Mouse (Mus musculus) embryonic facial prominence, embryonic 11.5 days (tissue): ENCODE measurements around the gene Plin2. TPM values are rescaled to one million over a fixed set of nuclear protein-coding genes. Genes with fewer than 3 reads are reported as not detected.

Experiments used
- ATAC-seq: fragments of 200-750 bp; cut with Nextera tagmentation; replicated peaks from 2 replicates; pipeline ENCODE4 v1.8.0; 2017; ENCODE audit warnings: low read depth; ENCODE audit not compliant: insufficient number of reproducible peaks, low FRiP score, low TSS enrichment
- DNase-seq: peaks from one replicate; pipeline ENCODE4 v3.0.0-alpha.2; 2015; ENCODE audit warnings: low spot score
- H3K27ac ChIP-seq: fragments of 300-500 bp; sonication (generic); replicated peaks from 2 replicates; pipeline ENCODE4 v1.5.1; 2014; ENCODE audit warnings: mild to moderate bottlenecking, low read depth, low read length, control low read depth
- H3K27me3 ChIP-seq: fragments of 300-500 bp; sonication (generic); 2 replicates; pipeline ENCODE4 v1.6.1; 2014; ENCODE audit warnings: mild to moderate bottlenecking, low read length, moderate library complexity, mixed read lengths; ENCODE audit not compliant: control insufficient read depth, insufficient read depth
- H3K36me3 ChIP-seq: fragments of 300-500 bp; sonication (generic); replicated peaks from 2 replicates; pipeline ENCODE4 v1.6.1; 2014; ENCODE audit warnings: low read depth, mild to moderate bottlenecking, low read length, moderate library complexity, mixed read lengths; ENCODE audit not compliant: control insufficient read depth, insufficient read depth
- H3K4me1 ChIP-seq: fragments of 300-500 bp; sonication (generic); 2 replicates; pipeline ENCODE4 v1.6.1; 2014; ENCODE audit warnings: low read length, mixed read lengths; ENCODE audit not compliant: control insufficient read depth, insufficient read depth
- H3K4me2 ChIP-seq: fragments of 300-500 bp; sonication (generic); 2 replicates; pipeline ENCODE4 v1.6.1; 2014; ENCODE audit warnings: low read depth, mild to moderate bottlenecking, control low read depth, low read length, moderate library complexity
- H3K4me3 ChIP-seq: fragments of 300-500 bp; sonication (generic); 2 replicates; pipeline ENCODE4 v1.5.1; 2014; ENCODE audit warnings: low read depth, low read length, control low read depth
- H3K9ac ChIP-seq: fragments of 300-500 bp; sonication (generic); replicated peaks from 2 replicates; pipeline ENCODE4 v1.6.1; 2014; ENCODE audit warnings: mild to moderate bottlenecking, control low read depth, low read length
- H3K9me3 ChIP-seq: fragments of 300-500 bp; sonication (generic); replicated peaks from 2 replicates; pipeline ENCODE4 v1.6.1; 2016; ENCODE audit warnings: mild to moderate bottlenecking, low read length, inconsistent platforms, mixed read lengths; ENCODE audit not compliant: control insufficient read depth
- WGBS: fragments of 180-500 bp; shearing (Covaris S2); extraction: QIAGEN DNeasy Blood & Tissue Kit; methylation state at CpG from one replicate; pipeline ENCODE4 v1.1.7; 2014; 5-methylcytosine and 5-hydroxymethylcytosine counted together
- polyA plus RNA-seq: library from polyadenylated mRNA; unstranded; fragments of >200 nt; fragmentation: Nextera tagmentation; extraction: Ambion mirVana; gene quantifications from 2 replicates; pipeline ENCODE4 v1.2.1, GENCODE M21; 2014

Gene Plin2
- polyA plus RNA-seq = 79.8 and 91.4 TPM in 2 replicates

DNA sequence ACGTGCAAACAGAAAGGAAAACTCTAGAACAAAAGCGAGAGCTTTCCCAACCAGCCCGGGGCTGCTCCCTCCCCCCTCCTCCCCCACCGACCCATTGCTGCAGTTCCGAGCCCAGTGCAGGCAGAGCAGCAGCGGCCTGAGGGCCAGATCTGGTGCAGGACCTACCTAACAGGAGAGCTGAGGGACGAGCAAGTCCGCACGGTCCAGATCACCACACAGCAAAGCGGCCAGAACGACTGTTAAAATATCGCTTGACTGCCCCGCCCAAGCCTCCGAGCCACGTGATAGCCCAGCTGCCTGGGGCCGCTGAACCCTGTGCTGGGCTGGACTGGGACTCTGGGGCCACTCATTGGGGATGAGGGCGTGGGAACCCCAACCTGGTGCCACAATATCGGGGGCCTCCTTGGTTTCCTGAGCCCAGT lies at the start of gene Plin2:
Plin2 (minus strand) TSS at position 281 of the 422 bp plus-strand sequence.
- H3K4me1 ChIP-seq = no peaks in the 10 kb centered on the region
- H3K27me3 ChIP-seq = no peaks in the 10 kb centered on the region
- ATAC-seq (peak; percentile 88), DNase-seq (peak; percentile 72)
- peak within 1 kb of the TSS; percentile 61 for H3K4me3 ChIP-seq
- WGBS = under 1% methylated on average over 18 of the region's 18 CpGs
- peak within 1 kb of the TSS; percentile 71 for H3K4me2 ChIP-seq
- peak within 1 kb of the TSS; percentile 86 for H3K9ac ChIP-seq
- no peaks in the 10 kb centered on the region for H3K9me3 ChIP-seq
- H3K27ac ChIP-seq = no peak within 1 kb of the TSS
- no peaks in the 10 kb centered on the region for H3K36me3 ChIP-seq

DNA sequence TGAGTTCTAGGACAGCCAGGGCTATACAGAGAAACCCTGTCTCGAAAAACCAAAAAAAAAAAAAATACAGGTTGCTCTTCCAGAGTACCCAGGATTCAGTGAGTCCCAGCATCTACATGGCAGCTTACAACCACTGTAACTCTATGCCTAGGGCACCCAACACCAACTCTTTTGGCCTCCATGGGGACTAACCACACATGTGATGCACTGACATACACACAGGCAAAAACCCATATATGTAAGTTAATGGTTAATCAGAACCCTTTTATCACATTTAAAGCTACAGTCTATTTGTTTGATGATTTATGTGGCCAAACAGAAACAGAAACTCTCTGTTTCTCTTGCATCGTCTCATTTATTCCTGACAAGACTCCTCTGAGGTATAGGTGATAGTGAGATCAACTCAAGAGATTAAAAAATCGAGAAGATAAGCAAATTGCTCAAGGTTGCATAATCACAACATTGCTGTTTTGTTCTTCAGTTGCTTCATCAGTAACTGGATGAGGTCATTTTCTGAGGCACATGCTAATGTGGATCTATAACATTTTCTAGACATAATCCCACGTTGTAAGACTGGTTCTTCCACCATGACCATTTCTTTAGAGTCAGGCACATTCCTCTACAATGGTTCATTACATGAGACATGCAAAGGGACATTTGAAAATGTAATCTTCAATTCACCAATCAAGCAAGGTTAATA lies 49.2 kb upstream of the Plin2 start:
- DNase-seq (no peak), ATAC-seq (no peak)
- Histone ChIP-seq H3K36me3 (no peaks in the 10 kb centered on the region), H3K9ac (no peak overlapping the region), H3K4me2 (no peak overlapping the region), H3K27ac (no peak overlapping the region), H3K4me3 (no peak overlapping the region), H3K9me3 (no peaks in the 10 kb centered on the region), H3K4me1 (no peaks in the 10 kb centered on the region), H3K27me3 (no peaks in the 10 kb centered on the region)
- WGBS = 69% methylated on average over 4 of the region's 4 CpGs

DNA sequence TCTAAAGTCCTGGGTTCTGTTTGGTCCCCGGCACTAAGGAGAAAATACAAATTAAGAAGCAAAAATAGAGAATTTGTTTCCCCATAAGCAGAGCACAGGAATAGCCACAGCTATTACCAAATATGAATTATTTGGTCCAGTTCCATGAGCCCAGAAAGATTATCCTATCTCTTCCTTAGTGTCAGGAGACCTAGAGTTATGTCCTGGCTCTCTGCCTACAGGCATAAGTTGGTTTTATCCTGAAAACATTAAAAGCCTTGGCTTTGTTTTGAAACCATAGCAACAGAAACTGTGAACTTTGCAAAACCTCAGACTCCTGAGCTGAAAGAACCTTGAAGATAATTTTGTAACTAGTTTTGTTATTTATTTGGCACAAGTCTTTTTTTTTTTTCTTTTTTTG lies 47.3 kb upstream of the Plin2 start:
- Histone ChIP-seq H3K27me3 (no peaks in the 10 kb centered on the region), H3K4me2 (no peak overlapping the region), H3K9me3 (no peaks in the 10 kb centered on the region), H3K4me3 (no peak overlapping the region), H3K9ac (no peak overlapping the region), H3K27ac (no peak overlapping the region), H3K4me1 (no peaks in the 10 kb centered on the region), H3K36me3 (no peaks in the 10 kb centered on the region)
- ATAC-seq = no peak
- DNase-seq = peak; percentile 23
- WGBS = 88% methylated on average over 1 of the region's 1 CpGs

DNA sequence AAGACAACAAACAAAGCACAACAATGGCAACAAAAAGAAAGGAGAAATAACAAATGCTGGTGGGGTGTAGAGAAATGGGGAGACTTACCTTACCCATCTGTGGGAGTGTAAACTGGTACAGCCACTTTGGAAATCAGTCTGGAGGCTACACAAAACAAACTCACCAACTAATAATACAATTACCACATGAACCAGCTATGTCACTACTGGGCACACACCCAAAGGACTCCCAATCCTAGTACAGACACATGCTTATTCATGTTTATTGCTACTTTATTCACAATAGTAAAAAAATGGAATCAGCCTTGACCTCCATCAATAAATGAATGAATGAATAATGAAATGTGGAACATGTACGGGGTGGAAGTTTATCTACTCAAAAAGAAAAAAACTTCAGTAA lies 45.5 kb upstream of the Plin2 start:
- no peaks in the 10 kb centered on the region for H3K9me3 ChIP-seq
- no peaks in the 10 kb centered on the region for H3K4me1 ChIP-seq
- H3K4me3 ChIP-seq = no peak overlapping the region
- no peaks in the 10 kb centered on the region for H3K36me3 ChIP-seq
- no peak overlapping the region for H3K27ac ChIP-seq
- no peak overlapping the region for H3K9ac ChIP-seq
- ATAC-seq (no peak), DNase-seq (no peak)
- no peaks in the 10 kb centered on the region for H3K27me3 ChIP-seq
- 95% methylated on average over 1 of the region's 1 CpGs for WGBS
- no peak overlapping the region for H3K4me2 ChIP-seq

DNA sequence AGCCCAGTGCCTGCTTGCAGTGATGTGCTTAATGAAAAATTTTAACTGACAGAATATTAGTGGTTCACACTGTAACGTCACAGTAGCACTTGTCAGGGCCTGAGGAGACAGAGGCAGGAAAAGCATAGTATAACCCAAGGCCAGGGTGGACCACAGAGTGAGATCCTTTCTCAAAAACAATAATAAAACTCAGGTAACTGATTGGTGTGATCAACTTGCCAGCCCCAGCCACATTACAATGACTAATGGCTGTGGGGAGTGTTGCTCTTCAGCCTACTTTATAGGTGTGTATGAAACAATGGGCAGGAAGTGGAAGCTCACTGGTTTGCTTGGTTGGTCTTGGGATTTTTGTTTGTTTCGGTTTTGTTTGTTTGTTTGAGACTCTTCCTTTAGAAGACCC lies 43.7 kb upstream of the Plin2 start:
- ATAC-seq = no peak

DNA sequence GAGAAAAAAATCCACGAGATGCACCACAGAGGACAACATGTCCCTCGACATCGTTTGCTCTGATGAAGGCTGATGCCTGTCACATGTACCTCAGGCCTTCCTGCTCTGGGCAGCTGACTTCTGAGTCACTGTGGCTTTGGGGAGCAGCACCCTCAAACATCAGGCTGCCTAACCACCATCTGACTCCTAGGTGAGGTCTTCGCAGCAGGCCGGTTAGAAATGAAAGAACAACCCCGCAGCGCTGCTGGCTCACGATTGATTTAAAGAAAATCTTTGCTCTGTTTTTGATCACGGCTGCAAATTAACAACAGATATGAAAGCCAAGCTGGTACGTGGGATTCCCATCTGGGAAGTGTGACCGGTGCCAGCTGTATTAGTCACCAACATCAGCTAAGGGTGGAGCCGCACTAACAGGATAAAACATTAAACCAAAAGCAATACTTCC lies 42.9 kb upstream of the Plin2 start:
- Histone ChIP-seq H3K9me3 (no peaks in the 10 kb centered on the region), H3K27ac (no peak overlapping the region)

More for the DNA sequence above, 43.7 kb upstream of the Plin2 start:
- Histone ChIP-seq H3K36me3 (no peaks in the 10 kb centered on the region), H3K9ac (no peak overlapping the region), H3K4me2 (no peak overlapping the region), H3K9me3 (no peaks in the 10 kb centered on the region), H3K4me3 (no peak overlapping the region), H3K27ac (no peak overlapping the region), H3K27me3 (no peaks in the 10 kb centered on the region), H3K4me1 (no peaks in the 10 kb centered on the region)
- DNase-seq = no peak
- WGBS = 69% methylated on average over 2 of the region's 2 CpGs

DNA sequence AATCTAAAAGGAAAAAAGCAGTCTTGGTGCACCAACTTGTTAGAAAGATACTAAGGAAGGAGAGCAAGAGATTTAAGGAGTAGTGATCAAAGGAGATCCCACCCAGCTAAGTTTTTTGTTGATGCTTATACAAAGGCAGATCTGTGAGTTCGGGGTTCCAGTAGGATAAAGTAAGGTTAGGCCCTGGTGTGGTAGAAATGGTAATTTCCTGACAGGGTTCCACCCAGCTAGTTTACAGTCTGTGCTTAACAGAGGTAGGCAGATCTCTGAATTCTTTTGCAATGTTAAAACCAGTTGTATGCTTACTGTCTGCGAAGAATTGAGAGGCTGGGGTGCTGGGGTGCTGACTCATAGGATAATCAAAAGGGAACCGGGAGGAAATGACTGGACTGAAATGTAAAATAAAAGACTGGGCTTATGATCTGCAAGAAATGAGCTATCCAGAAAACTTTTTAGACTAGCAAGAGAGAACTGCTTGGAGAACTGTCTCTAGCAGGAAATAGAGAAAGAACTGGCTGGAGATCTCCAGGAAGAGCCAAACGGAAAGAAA lies 40.9 kb upstream of the Plin2 start:
- 76% methylated on average over 4 of the region's 4 CpGs for WGBS
- Histone ChIP-seq H3K4me2 (no peak overlapping the region), H3K36me3 (no peaks in the 10 kb centered on the region), H3K27me3 (no peaks in the 10 kb centered on the region), H3K9me3 (no peaks in the 10 kb centered on the region), H3K9ac (no peak overlapping the region), H3K4me1 (no peaks in the 10 kb centered on the region), H3K27ac (no peak overlapping the region), H3K4me3 (no peak overlapping the region)
- ATAC-seq (no peak), DNase-seq (no peak)

More for the DNA sequence above, 42.9 kb upstream of the Plin2 start:
- ATAC-seq = no peak
- Histone ChIP-seq H3K4me3 (no peak overlapping the region), H3K27me3 (no peaks in the 10 kb centered on the region), H3K4me2 (no peak overlapping the region), H3K9ac (no peak overlapping the region), H3K36me3 (no peaks in the 10 kb centered on the region), H3K4me1 (no peaks in the 10 kb centered on the region)
- peak; percentile 62 for DNase-seq
- WGBS = 62% methylated on average over 12 of the region's 12 CpGs

DNA sequence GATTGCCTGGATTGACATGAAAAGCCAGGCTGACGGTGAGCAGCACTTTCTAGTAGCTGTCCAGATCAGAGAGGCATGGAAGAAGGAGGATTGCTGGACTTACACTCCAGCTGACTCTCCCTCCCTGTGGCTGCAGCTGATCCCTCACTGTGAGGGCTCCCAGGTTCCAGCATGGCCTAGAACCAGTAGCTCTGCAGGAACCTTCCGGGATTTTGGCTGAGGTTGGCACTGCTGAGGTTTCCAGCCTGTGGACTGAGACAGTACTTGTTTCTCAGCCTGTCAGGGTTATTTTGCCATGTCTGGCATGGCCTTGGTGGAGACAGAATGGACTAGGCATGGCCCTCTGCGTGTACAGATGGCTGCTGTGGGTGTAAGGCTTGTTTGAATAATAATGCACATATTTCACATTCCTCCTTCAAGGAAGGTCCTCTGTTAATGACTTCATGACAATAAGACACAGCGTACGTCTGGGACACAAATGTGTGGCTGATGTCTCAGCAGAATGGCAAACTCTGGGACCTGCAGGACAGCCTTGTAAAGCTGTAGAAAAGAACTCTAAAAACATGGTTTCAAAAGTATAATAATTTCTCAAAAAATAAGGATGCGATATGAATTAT lies 40.3 kb upstream of the Plin2 start:
- DNase-seq (no peak), ATAC-seq (no peak)
- H3K9ac ChIP-seq = no peak overlapping the region
- no peaks in the 10 kb centered on the region for H3K4me1 ChIP-seq
- no peak overlapping the region for H3K4me3 ChIP-seq
- no peak overlapping the region for H3K4me2 ChIP-seq
- H3K27ac ChIP-seq = no peak overlapping the region
- H3K27me3 ChIP-seq = no peaks in the 10 kb centered on the region
- H3K9me3 ChIP-seq = no peaks in the 10 kb centered on the region
- WGBS = 71% methylated on average over 6 of the region's 6 CpGs
- no peaks in the 10 kb centered on the region for H3K36me3 ChIP-seq
